Mouse (Mus musculus) kidney, adult 18-20 months (tissue): ENCODE results near the gene Cdhr4.
"Not testable (repeated sequence)": the region's sequence is repeated elsewhere in the genome, so short reads cannot be mapped to it uniquely, and the experiment has no call there.

Experiments used
- DNase-seq: peaks from one replicate; pipeline ENCODE4 v3.0.0; 2021

Cdhr4 gene

DNA sequence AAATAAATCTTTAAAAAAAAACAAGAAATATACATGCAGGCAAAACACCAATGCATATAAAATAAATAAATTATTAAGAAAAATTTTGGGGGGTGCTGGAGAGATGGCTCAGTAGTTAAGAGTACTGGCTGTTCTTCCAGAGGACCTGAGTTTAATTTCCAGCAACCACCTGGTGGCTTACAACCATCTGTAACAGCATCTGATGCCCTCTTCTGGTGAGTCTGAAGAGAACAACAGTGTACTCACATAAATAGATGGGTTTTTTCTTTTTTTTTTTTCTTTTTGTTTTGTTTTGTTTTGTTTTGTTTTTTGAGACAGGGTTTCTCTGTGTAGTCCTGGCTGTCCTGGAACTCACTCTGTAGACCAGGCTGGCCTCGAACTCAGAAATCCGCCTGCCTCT is 21.3 kb downstream of the Cdhr4 start:
- DNase-seq = not testable (repeated sequence)

- DNase-seq = no peak
Observed at GRCm38 (mm10) chr9:108017127-108017526, 24.8 kb downstream of the Cdhr4 start.

- no peak for DNase-seq
Observed at GRCm38 (mm10) chr9:108020741-108021140, 28.4 kb downstream of the Cdhr4 start.

- no peak for DNase-seq
Observed at GRCm38 (mm10) chr9:108023216-108023615, 30.9 kb downstream of the Cdhr4 start.

- DNase-seq = no peak
Observed at GRCm38 (mm10) chr9:108026584-108026983, 34.3 kb downstream of the Cdhr4 start.

DNA sequence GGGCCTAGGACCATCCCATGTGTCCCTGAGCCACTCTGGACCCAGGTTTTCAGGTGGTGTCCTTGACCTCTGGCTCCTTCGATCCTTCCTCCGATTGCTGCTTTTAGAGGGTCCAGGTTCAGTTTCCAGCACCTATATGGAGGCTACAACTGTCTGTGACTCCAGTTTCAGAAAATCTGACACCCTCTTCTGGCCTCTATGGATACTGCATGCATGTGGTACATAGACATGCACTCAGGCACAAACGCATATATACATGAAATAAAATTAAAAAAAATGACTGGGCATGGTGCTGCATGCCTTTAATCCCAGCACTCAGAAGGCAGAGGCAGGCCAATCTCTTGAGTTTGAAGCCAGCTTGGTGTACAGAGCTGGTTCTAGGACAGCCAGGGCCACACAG is 35.6 kb downstream of the Cdhr4 start:
- no peak for DNase-seq

- no peak for DNase-seq
Observed at GRCm38 (mm10) chr9:108032126-108032525, 39.8 kb downstream of the Cdhr4 start.

- no peak for DNase-seq
Observed at GRCm38 (mm10) chr9:108035331-108036156, 43.2 kb downstream of the Cdhr4 start.

- no peak for DNase-seq
Observed at GRCm38 (mm10) chr9:108044751-108045492, 52.6 kb downstream of the Cdhr4 start.

DNA sequence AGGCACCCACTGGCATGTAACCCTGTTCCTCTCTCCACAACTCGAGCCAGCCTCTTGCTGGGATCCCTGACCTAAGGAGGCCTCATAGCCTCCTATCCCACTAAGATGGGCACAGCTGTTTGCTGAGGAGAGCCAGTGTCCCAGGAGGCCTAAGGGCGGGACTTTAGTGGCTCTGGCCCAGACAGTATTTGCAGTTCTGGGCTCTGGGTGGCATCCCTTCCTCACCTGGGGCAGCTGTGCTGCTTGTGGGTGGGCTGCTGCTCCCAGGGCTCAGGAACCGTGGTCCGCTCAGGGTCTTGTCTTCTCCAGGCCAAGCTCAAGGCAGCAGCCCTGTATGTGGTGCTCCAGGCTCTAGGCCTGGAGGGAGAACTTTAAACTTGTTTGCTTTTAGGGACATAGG is 54.3 kb downstream of the Cdhr4 start:
- no peak for DNase-seq

GRCm38 (mm10) chr9:108047601-108048565 is 55.6 kb downstream of the Cdhr4 start:
- DNase-seq = no peak

- DNase-seq = no peak
Observed at GRCm38 (mm10) chr9:108048566-108048955, 56.3 kb downstream of the Cdhr4 start.

DNA sequence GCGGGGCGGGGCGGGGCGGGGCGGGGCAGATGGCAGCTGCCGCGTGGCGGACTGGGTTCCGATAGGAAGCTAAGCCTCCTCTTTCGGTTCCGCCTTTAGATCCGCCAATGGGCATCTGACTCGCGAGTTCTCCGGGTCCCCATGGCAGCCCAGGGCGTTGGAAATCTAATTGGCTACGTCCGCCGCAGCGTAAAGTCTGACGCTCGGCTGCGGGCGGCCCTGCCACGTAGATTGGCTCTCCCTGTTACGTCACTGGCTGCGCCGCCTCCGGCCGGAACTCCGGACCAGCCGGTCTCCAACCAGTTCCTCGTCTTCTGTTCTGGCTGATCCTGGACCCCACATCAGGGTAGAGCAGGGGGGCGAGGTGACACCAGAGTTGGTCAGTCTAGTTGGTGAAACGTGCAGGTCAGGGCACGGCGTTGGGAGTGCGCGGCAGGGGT is 56.7 kb downstream of the Cdhr4 start, which contains the start of gene Gmppb:
TSS of gene Gmppb (plus strand) at position 227 of the 440 bp plus-strand sequence.
- peak; percentile 94 for DNase-seq
